Mouse (Mus musculus) stomach, embryonic 14.5 days (tissue): ENCODE measurements around the gene Stfa2l1. TPM values are rescaled to one million over a fixed set of nuclear protein-coding genes. Genes with fewer than 3 reads are reported as not detected.
"Not testable (repeated sequence)": the region's sequence is repeated elsewhere in the genome, so short reads cannot be mapped to it uniquely, and the experiment has no call there.

ENCODE experiments used
- ATAC-seq: fragments of 200-750 bp; cut with Nextera tagmentation; 2 replicates; pipeline ENCODE4 v1.8.0; 2017; ENCODE audit warnings: low read depth, moderate TSS enrichment; ENCODE audit not compliant: insufficient number of reproducible peaks, insufficient read depth, low FRiP score
- H3K27ac ChIP-seq: fragments of 300-500 bp; sonication (generic); 2 replicates; pipeline ENCODE4 v1.5.1; 2014; ENCODE audit warnings: mild to moderate bottlenecking, low read length, moderate library complexity, mixed read lengths
- H3K27me3 ChIP-seq: fragments of 300-500 bp; sonication (generic); 2 replicates; pipeline ENCODE4 v1.6.1; 2014; ENCODE audit warnings: low read length, control low read depth, mixed read lengths; ENCODE audit not compliant: control insufficient read depth, insufficient read depth
- H3K36me3 ChIP-seq: fragments of 300-500 bp; sonication (generic); 2 replicates; pipeline ENCODE4 v1.6.1; 2014; ENCODE audit warnings: mild to moderate bottlenecking, control low read depth, low read length, moderate library complexity, mixed read lengths; ENCODE audit not compliant: control insufficient read depth, insufficient read depth
- H3K4me1 ChIP-seq: fragments of 300-500 bp; sonication (generic); 2 replicates; pipeline ENCODE4 v1.6.1; 2014; ENCODE audit warnings: low read length, control low read depth, mixed read lengths; ENCODE audit not compliant: control insufficient read depth, insufficient read depth
- H3K4me2 ChIP-seq: fragments of 300-500 bp; sonication (generic); replicated peaks from 2 replicates; pipeline ENCODE4 v1.6.1; 2014; ENCODE audit warnings: low read depth, low read length, control low read depth
- H3K4me3 ChIP-seq: fragments of 300-500 bp; sonication (generic); 2 replicates; pipeline ENCODE4 v1.5.1; 2014; ENCODE audit warnings: low read depth, low read length, control low read depth
- H3K9ac ChIP-seq: fragments of 300-500 bp; sonication (generic); replicated peaks from 2 replicates; pipeline ENCODE4 v1.6.1; 2014; ENCODE audit warnings: low read depth, mild to moderate bottlenecking, control low read depth, low read length, moderate library complexity, mixed read lengths
- H3K9me3 ChIP-seq: fragments of 300-500 bp; sonication (generic); 2 replicates; pipeline ENCODE4 v1.6.1; 2016; ENCODE audit warnings: low read depth, low read length, control low read depth; ENCODE audit not compliant: control insufficient read depth
- WGBS: fragments of 180-500 bp; shearing (Covaris S2); extraction: QIAGEN DNeasy Blood & Tissue Kit; methylation state at CpG from one replicate; pipeline ENCODE4 v1.1.7; 2014; 5-methylcytosine and 5-hydroxymethylcytosine counted together
- polyA plus RNA-seq: library from polyadenylated mRNA; unstranded; fragments of >200 nt; fragmentation: Nextera tagmentation; extraction: Ambion mirVana; gene quantifications from 2 replicates; pipeline ENCODE4 v1.2.1, GENCODE M21; 2014

Gene Stfa2l1
- polyA plus RNA-seq = 2.7 and 3.6 TPM in 2 replicates

DNA sequence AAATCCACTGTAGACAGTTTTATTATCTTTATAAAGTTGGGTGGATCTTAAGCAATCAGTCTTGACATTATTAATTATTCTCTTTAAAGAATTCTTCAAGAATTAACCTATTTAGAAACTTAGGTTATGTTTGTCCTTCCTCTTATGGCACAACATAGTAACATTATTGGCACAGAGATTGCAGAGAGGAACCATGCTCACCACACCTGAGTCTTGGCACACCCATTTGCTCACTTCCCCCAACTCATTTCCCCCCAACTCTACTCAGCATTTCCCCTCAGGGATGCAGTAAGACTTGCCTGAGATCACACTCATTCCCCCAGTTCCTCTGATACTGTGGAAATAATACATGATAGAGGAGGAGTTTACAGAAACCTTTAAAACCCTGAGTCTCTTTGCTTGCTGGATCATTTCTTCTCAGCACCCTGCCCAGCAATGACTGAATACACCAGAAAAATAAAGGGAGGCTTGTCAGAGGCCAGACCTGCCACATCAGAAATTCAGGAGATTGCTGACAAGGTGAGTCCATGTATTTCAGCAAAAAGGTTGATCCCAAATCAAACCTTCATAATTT lies at the start of gene Stfa2l1:
Gene Stfa2l1 (plus strand): TSS at position 410 of the 574 bp plus-strand sequence.
- Histone ChIP-seq H3K27me3 (no peaks in the 10 kb centered on the region), H3K9me3 (no peaks in the 10 kb centered on the region), H3K36me3 (no peaks in the 10 kb centered on the region), H3K9ac (no peak within 1 kb of the TSS), H3K4me2 (no peak within 1 kb of the TSS), H3K4me1 (no peaks in the 10 kb centered on the region), H3K4me3 (no peak within 1 kb of the TSS), H3K27ac (no peak within 1 kb of the TSS)
- ATAC-seq = no peak

DNA sequence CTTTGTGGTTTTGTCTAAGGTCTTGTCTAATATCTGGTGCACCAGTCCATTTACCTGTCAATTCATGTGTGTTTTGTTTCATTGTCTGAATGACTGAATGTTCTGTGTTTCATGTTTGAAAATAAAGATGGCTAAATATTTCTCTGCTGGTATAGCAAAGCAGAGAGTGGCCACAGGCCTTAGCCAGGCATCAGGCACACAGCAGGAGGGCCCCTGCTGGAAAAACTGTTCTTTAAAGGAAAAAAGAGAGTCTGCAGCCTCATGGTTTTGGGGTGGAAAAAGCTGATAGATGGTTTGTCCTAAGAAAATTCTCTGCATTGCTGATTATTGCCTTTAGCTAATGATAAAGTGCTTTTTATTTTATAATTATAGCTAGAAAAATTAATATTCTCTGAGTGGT lies 45.1 kb upstream of the Stfa2l1 start:
- H3K4me2 ChIP-seq, H3K36me3 ChIP-seq, H3K4me3 ChIP-seq, H3K4me1 ChIP-seq, H3K27me3 ChIP-seq, ATAC-seq, H3K9ac ChIP-seq, H3K9me3 ChIP-seq, H3K27ac ChIP-seq: not testable (repeated sequence)

DNA sequence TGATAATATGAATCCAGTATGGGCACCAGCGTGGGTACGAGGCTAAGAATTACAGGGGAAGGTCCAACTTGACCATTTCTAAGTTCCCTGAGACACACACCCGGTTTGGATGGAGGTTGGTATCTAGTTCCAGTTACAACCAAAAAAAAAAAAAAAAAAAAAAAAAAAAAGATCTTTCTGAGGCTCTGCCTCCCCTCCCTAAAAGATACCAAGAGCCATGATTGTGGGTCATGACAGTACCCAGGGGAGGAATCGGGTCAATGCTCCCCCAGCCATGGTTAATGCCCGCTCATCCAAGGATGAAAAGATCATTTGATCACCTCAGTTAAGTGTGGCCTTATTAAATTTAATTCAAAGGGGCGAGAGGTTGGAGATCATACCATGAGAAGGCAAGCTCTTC lies 40.9 kb upstream of the Stfa2l1 start:
- not testable (repeated sequence) for H3K36me3 ChIP-seq, H3K9ac ChIP-seq, H3K4me2 ChIP-seq, H3K4me1 ChIP-seq, H3K9me3 ChIP-seq, ATAC-seq, H3K27me3 ChIP-seq, H3K4me3 ChIP-seq, H3K27ac ChIP-seq
- 94% methylated on average over 6 of the region's 6 CpGs for WGBS

DNA sequence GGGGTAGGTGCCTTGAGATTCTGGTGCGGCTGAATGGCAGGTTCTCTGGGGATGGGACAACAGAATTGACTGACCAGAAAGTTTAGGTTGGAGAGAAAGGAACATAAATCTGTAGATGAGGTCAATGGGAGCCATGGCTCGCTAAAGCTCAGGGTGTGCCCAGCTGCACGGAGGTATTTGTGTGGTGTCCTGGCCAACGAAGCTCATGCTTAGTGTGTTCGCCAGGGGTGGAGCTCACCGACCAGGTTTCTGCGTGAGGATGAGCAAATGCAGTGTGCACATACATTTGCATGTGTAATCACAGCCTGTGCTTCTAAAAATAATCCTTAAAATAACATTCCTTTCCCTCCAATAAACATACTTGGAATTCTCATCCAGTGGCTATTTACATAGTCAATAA lies 28.5 kb upstream of the Stfa2l1 start:
- Histone ChIP-seq H3K36me3 (no peaks in the 10 kb centered on the region), H3K9me3 (no peaks in the 10 kb centered on the region), H3K27ac (no peak overlapping the region), H3K4me1 (no peaks in the 10 kb centered on the region), H3K4me2 (no peak overlapping the region), H3K27me3 (no peaks in the 10 kb centered on the region), H3K4me3 (no peak overlapping the region), H3K9ac (no peak overlapping the region)
- no peak for ATAC-seq
- 73% methylated on average over 7 of the region's 7 CpGs for WGBS

DNA sequence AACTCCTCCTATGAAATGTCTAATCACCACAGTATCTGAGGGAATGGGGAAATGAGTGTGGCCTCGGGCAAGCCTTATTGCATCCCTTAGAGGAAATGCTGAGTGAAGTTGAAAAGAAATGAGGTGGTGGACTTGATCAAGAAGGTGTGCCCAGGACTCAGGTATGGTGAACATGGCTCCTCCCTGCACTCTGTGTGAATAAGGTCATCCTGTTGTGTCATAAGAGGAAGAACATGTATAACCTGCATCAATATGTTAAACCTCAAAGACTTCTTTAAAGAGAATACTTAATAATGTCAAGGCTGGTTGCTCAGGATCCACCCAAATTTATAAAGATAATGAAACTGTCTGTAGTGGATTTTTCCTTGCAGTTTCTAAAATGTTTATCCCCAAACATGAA lies 25.5 kb upstream of the Stfa2l1 start, which contains the start of gene Csta1:
Gene Csta1 (minus strand): TSS at position 101 of the 400 bp plus-strand sequence.
- no peak for ATAC-seq
- no peaks in the 10 kb centered on the region for H3K27me3 ChIP-seq
- no peaks in the 10 kb centered on the region for H3K4me1 ChIP-seq
- no peak within 1 kb of the TSS for H3K27ac ChIP-seq
- H3K9me3 ChIP-seq = no peaks in the 10 kb centered on the region
- H3K4me3 ChIP-seq = no peak within 1 kb of the TSS
- H3K9ac ChIP-seq = no peak within 1 kb of the TSS
- H3K36me3 ChIP-seq = no peaks in the 10 kb centered on the region
- WGBS = 76% methylated on average over 1 of the region's 1 CpGs
- no peak within 1 kb of the TSS for H3K4me2 ChIP-seq

DNA sequence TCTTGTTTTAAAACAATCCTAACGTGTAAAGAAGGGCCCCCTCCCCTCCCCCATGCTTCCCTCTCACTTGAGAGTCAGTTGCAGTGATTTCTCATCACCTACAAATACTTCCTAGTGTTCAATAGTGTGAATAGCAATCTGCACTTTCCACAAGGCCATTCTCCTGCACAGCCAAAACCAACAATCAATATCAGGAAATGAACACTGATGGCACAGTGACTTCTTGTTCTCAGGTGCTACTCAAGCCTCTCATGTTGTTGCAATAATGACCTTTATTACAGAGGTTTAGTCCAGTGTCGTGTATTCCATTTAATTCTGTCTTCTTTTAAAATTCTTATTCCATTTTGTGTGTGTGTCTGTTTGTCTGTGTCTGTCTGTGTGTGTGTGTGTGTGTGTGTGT lies 18.4 kb upstream of the Stfa2l1 start:
- 71% methylated on average over 2 of the region's 2 CpGs for WGBS
- Histone ChIP-seq H3K4me2 (no peak overlapping the region), H3K9me3 (no peaks in the 10 kb centered on the region), H3K4me1 (no peaks in the 10 kb centered on the region), H3K27me3 (no peaks in the 10 kb centered on the region), H3K9ac (no peak overlapping the region), H3K27ac (no peak overlapping the region), H3K4me3 (no peak overlapping the region), H3K36me3 (no peaks in the 10 kb centered on the region)
- ATAC-seq = no peak

DNA sequence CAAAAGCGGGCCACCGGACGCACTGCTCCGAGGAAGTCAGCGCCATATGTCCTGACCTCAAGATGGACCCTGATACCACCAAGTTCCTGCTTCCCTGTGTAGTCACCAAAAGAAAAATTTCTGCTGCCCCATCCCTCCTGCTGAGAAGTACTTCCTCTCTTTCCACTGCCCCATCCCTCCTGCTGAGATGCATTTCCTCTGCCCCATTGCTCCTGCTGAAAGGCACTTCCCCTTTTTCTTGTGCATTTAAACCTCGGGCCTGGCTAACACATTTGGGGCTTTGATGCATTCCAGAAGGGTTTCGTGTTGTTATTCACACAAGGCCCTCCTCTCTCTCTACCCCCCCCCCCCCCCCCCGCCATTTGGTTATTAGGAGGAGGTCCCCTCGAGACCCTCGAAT lies 11.2 kb downstream of the Stfa2l1 start:
- H3K9ac ChIP-seq, H3K27me3 ChIP-seq, H3K27ac ChIP-seq, H3K4me1 ChIP-seq, H3K36me3 ChIP-seq, H3K9me3 ChIP-seq, H3K4me3 ChIP-seq, H3K4me2 ChIP-seq, ATAC-seq: not testable (repeated sequence)
- 93% methylated on average over 9 of the region's 10 CpGs for WGBS

DNA sequence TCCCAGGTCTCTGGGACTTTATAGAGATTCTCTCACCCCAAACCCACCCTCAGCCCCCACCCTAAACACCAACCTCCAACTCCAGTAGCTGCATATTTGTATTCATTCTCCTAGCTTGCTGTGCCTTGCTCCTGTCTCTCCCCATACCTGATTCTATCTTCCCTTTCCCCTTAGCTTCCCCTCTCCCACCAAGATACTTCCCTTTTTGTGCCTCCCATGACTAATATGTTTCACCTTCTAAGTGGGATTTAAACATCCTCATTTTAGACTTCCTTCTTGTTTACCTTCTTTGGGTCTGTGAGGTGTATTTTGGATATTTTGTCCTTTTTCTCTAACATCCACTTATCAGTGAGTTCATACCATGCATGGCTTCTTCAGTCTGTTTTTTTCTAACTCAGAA lies 19.5 kb downstream of the Stfa2l1 start:
- Histone ChIP-seq H3K4me1 (no peaks in the 10 kb centered on the region), H3K4me3 (no peak overlapping the region), H3K9me3 (no peaks in the 10 kb centered on the region), H3K4me2 (no peak overlapping the region), H3K27ac (no peak overlapping the region), H3K9ac (no peak overlapping the region), H3K36me3 (no peaks in the 10 kb centered on the region), H3K27me3 (no peaks in the 10 kb centered on the region)
- ATAC-seq = no peak

DNA sequence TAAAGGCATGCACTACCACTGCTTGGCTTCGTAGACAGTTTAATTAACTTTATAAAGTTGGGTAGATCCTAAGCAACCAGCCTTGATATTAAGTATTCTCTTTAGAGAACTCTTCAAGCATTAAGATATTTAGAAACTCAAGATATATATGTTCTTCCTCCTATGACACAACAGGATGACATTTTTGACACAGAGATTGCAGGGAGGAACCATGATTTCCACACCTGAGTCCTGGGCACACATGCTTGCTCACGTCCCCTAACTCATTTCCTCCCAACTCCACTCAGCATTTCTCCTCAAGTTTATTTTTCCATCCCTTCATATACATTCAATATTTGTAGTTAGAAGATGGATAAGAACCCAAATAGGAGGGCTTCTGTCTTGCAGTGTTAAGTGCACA lies 23.3 kb downstream of the Stfa2l1 start:
- H3K4me2 ChIP-seq = no peak overlapping the region
- no peaks in the 10 kb centered on the region for H3K4me1 ChIP-seq
- H3K9me3 ChIP-seq = no peaks in the 10 kb centered on the region
- H3K36me3 ChIP-seq = no peaks in the 10 kb centered on the region
- H3K9ac ChIP-seq = no peak overlapping the region
- no peak for ATAC-seq
- WGBS = 80% methylated on average over 2 of the region's 2 CpGs
- H3K27me3 ChIP-seq = no peaks in the 10 kb centered on the region
- no peak overlapping the region for H3K4me3 ChIP-seq
- H3K27ac ChIP-seq = no peak overlapping the region
